Mouse (Mus musculus) gastrocnemius, adult 2 months (tissue): Measurements from ENCODE around the gene Rbms1. TPM values are rescaled to one million over a fixed set of nuclear protein-coding genes. Genes with fewer than 3 reads are reported as not detected.

ENCODE experiments used
- DNase-seq: peaks from one replicate; pipeline ENCODE4 v3.0.0; 2022
- H3K27ac ChIP-seq: fragments of 200-600 bp; 2 replicates; pipeline ENCODE4 v1.8.1; 2022; ENCODE audit warnings: mild to moderate bottlenecking
- H3K4me3 ChIP-seq: fragments of 200-600 bp; 2 replicates; pipeline ENCODE4 v1.8.1; 2022; ENCODE audit warnings: mild to moderate bottlenecking, moderate library complexity
- CTCF ChIP-seq: fragments of 200-600 bp; IDR thresholded peaks from 2 replicates; pipeline ENCODE4 v1.8.1; 2022; ENCODE audit warnings: antibody characterized with exemption, mild to moderate bottlenecking, moderate library complexity
- intact Hi-C: fragments of 180-260 bp; cut with DNase I; formaldehyde crosslinking; loops from one replicate; pipeline ENCODE4 v1.15.1; 2025
- total RNA-seq, 2 experiments: library from RNA; stranded (reverse); gene quantifications; 2 replicates each; pipeline ENCODE4 v1.2.3; 2021

The Rbms1 gene
- total RNA-seq, 2 experiments from 2014 or later, result 17.2 to 27.8 TPM

- TF ChIP-seq CTCF, result no peak
- no peak for DNase-seq
- Histone ChIP-seq H3K27ac (peak overlapping the region; percentile 92), H3K4me3 (no peak overlapping the region)
- intact Hi-C loops, result loop anchor here (5.0 kb wide), 1 partner anchor 75 kb away; no protein-coding TSS in a partner anchor
Measured at GRCm38 (mm10) chr2:60882202-60883042, 80.6 kb downstream of the Rbms1 start.

- intact Hi-C loops, result loop anchor here (1.0 to 5.0 kb wide), 2 partner anchors 27 to 74 kb away; no protein-coding TSS in a partner anchor
- peak overlapping the region; percentile 92 for H3K27ac ChIP-seq
- no peak for TF ChIP-seq CTCF
- no peak for DNase-seq
- peak overlapping the region; percentile 91 for H3K4me3 ChIP-seq
Measured at GRCm38 (mm10) chr2:60881571-60882041, 81.4 kb downstream of the Rbms1 start.

- peak overlapping the region; percentile 95 for H3K27ac ChIP-seq
- intact Hi-C loops, result loop anchor here (1.0 to 5.0 kb wide), 2 partner anchors 27 to 74 kb away; no protein-coding TSS in a partner anchor
- TF ChIP-seq CTCF, result peak; percentile 10; the same call in 1 of the 2 replicates
- peak; percentile 90 for DNase-seq
- peak overlapping the region; percentile 91 for H3K4me3 ChIP-seq
Measured at GRCm38 (mm10) chr2:60880789-60881570, 82.0 kb downstream of the Rbms1 start.

- TF ChIP-seq CTCF, result no peak
- intact Hi-C loops, result loop anchor here (5.0 kb wide), 1 partner anchor 73 kb away; no protein-coding TSS in a partner anchor
- Histone ChIP-seq H3K4me3 (peak overlapping the region; percentile 91), H3K27ac (peak overlapping the region; percentile 95)
- DNase-seq, result no peak
Measured at GRCm38 (mm10) chr2:60879966-60880788, 82.8 kb downstream of the Rbms1 start.

GRCm38 (mm10) chr2:60879141-60879818, 83.7 kb downstream of the Rbms1 start:
- intact Hi-C loops, result no loop called here
- DNase-seq, result no peak
- TF ChIP-seq CTCF, result no peak
- Histone ChIP-seq H3K27ac (peak overlapping the region; percentile 95; the same call in 1 of the 2 replicates), H3K4me3 (peak overlapping the region; percentile 91)

- TF ChIP-seq CTCF, result no peak
- Histone ChIP-seq H3K27ac (peak overlapping the region; percentile 62), H3K4me3 (peak overlapping the region; percentile 36)
- peak; percentile 33 for DNase-seq
- intact Hi-C loops, result no loop called here
Measured at GRCm38 (mm10) chr2:60877543-60878386, 85.2 kb downstream of the Rbms1 start.

- intact Hi-C loops, result no loop called here
- peak overlapping the region; percentile 62 for H3K27ac ChIP-seq
- TF ChIP-seq CTCF, result no peak
- no peak overlapping the region for H3K4me3 ChIP-seq
- no peak for DNase-seq
Measured at GRCm38 (mm10) chr2:60876891-60877290, 86.1 kb downstream of the Rbms1 start.

GRCm38 (mm10) chr2:60872095-60872811, 90.7 kb downstream of the Rbms1 start:
- no peak for TF ChIP-seq CTCF
- H3K4me3 ChIP-seq, result no peak overlapping the region
- intact Hi-C loops, result no loop called here
- peak; percentile 34 for DNase-seq
- peak overlapping the region; percentile 61 for H3K27ac ChIP-seq

GRCm38 (mm10) chr2:60871001-60871400, 92.0 kb downstream of the Rbms1 start:
- no peak for DNase-seq
- intact Hi-C loops, result no loop called here

GRCm38 (mm10) chr2:60870450-60870849, 92.5 kb downstream of the Rbms1 start:
- peak; percentile 42 for DNase-seq
- intact Hi-C loops, result no loop called here
- Histone ChIP-seq H3K4me3 (no peak overlapping the region), H3K27ac (peak overlapping the region; percentile 70)
- no peak for TF ChIP-seq CTCF

More at GRCm38 (mm10) chr2:60871001-60871400, 92.0 kb downstream of the Rbms1 start:
- no peak overlapping the region for H3K4me3 ChIP-seq
- no peak for TF ChIP-seq CTCF
- peak overlapping the region; percentile 70 for H3K27ac ChIP-seq
